Mouse (Mus musculus): ENCODE data around the gene Slc16a10. TPM values are rescaled to one million over a fixed set of nuclear protein-coding genes. Genes with fewer than 3 reads are reported as not detected.

Slc16a10 gene
- 48.2 and 61.4 TPM in 2 replicates for polyA plus RNA-seq (2015; fragmentation: Nextera tagmentation; extraction: Ambion mirVana)

GRCm38 (mm10) chr10:40141864-40142523 is at the start of gene Slc16a10:
Gene Slc16a10 (minus strand): TSS chr10:40142258.
- Histone ChIP-seq H3K4me3 (ENCODE audit: low read length) (peak within 1 kb of the TSS; percentile 85), H3K4me2 (ENCODE audit: low read depth, low read length) (peak within 1 kb of the TSS; percentile 96), H3K9ac (ENCODE audit: low read depth, low read length) (peak within 1 kb of the TSS; percentile 84), H3K27me3 (replicated peaks; ENCODE audit: control insufficient read depth, insufficient read depth, low read length) (no peaks in the 10 kb centered on the region), H3K9me3 (ENCODE audit: control insufficient read depth, low read length) (no peaks in the 10 kb centered on the region), H3K27ac (ENCODE audit: low read length) (peak within 1 kb of the TSS; percentile 41), H3K4me1 (ENCODE audit: control insufficient read depth, insufficient read depth, low read length) (peaks cover 6% of the 10 kb centered on the region; the same call in 1 of the 2 replicates), H3K36me3 (ENCODE audit: control insufficient read depth, insufficient read depth, low read length) (no peaks in the 10 kb centered on the region)
- WGBS, result under 1% methylated on average over 66 of the region's 76 CpGs
- peak; percentile 99 for ATAC-seq

- Histone ChIP-seq H3K27me3 (replicated peaks; ENCODE audit: control insufficient read depth, insufficient read depth, low read length) (no peaks in the 10 kb centered on the region), H3K4me3 (ENCODE audit: low read length) (peak overlapping the region; percentile 27), H3K36me3 (ENCODE audit: control insufficient read depth, insufficient read depth, low read length) (no peaks in the 10 kb centered on the region), H3K9me3 (ENCODE audit: control insufficient read depth, low read length) (no peaks in the 10 kb centered on the region), H3K4me1 (ENCODE audit: control insufficient read depth, insufficient read depth, low read length) (0 out of 2 replicates have a peak, but pooled peaks cover 8% of the 10 kb centered on the region), H3K27ac (ENCODE audit: low read length) (no peak overlapping the region), H3K9ac (ENCODE audit: low read depth, low read length) (peak overlapping the region; percentile 25; the same call in 1 of the 2 replicates), H3K4me2 (ENCODE audit: low read depth, low read length) (peak overlapping the region; percentile 47)
- no peak for ATAC-seq
- WGBS, result 25% methylated on average over 22 of the region's 22 CpGs
Measured at GRCm38 (mm10) chr10:40191338-40191979, 49.4 kb upstream of the Slc16a10 start.

GRCm38 (mm10) chr10:40190871-40191270 is 48.8 kb upstream of the Slc16a10 start:
- Histone ChIP-seq H3K27ac (ENCODE audit: low read length) (no peak overlapping the region), H3K4me1 (ENCODE audit: control insufficient read depth, insufficient read depth, low read length) (0 out of 2 replicates have a peak, but pooled peaks cover 8% of the 10 kb centered on the region), H3K9me3 (ENCODE audit: control insufficient read depth, low read length) (no peaks in the 10 kb centered on the region), H3K9ac (ENCODE audit: low read depth, low read length) (no peak overlapping the region), H3K4me3 (ENCODE audit: low read length) (no peak overlapping the region), H3K4me2 (ENCODE audit: low read depth, low read length) (no peak overlapping the region), H3K27me3 (replicated peaks; ENCODE audit: control insufficient read depth, insufficient read depth, low read length) (no peaks in the 10 kb centered on the region), H3K36me3 (ENCODE audit: control insufficient read depth, insufficient read depth, low read length) (no peaks in the 10 kb centered on the region)
- WGBS, result 77% methylated on average over 8 of the region's 8 CpGs
- ATAC-seq, result no peak

GRCm38 (mm10) chr10:40189689-40190088 is 47.6 kb upstream of the Slc16a10 start:
- WGBS, result 87% methylated on average over 2 of the region's 2 CpGs
- H3K4me3 ChIP-seq (ENCODE audit: low read length), result no peak overlapping the region
- H3K9me3 ChIP-seq (ENCODE audit: control insufficient read depth, low read length), result no peaks in the 10 kb centered on the region
- H3K27me3 ChIP-seq (replicated peaks; ENCODE audit: control insufficient read depth, insufficient read depth, low read length), result no peaks in the 10 kb centered on the region
- H3K9ac ChIP-seq (ENCODE audit: low read depth, low read length), result no peak overlapping the region
- H3K4me1 ChIP-seq (ENCODE audit: control insufficient read depth, insufficient read depth, low read length), result 0 out of 2 replicates have a peak, but pooled peaks cover 8% of the 10 kb centered on the region
- no peak overlapping the region for H3K27ac ChIP-seq (ENCODE audit: low read length)
- no peaks in the 10 kb centered on the region for H3K36me3 ChIP-seq (ENCODE audit: control insufficient read depth, insufficient read depth, low read length)
- no peak for ATAC-seq
- no peak overlapping the region for H3K4me2 ChIP-seq (ENCODE audit: low read depth, low read length)

GRCm38 (mm10) chr10:40188831-40189230 is 46.8 kb upstream of the Slc16a10 start:
- H3K4me2 ChIP-seq (ENCODE audit: low read depth, low read length), result no peak overlapping the region
- H3K9ac ChIP-seq (ENCODE audit: low read depth, low read length), result no peak overlapping the region
- 68% methylated on average over 3 of the region's 3 CpGs for WGBS
- H3K4me1 ChIP-seq (ENCODE audit: control insufficient read depth, insufficient read depth, low read length), result 0 out of 2 replicates have a peak, but pooled peaks cover 8% of the 10 kb centered on the region
- no peaks in the 10 kb centered on the region for H3K9me3 ChIP-seq (ENCODE audit: control insufficient read depth, low read length)
- no peak overlapping the region for H3K27ac ChIP-seq (ENCODE audit: low read length)
- ATAC-seq, result no peak
- H3K27me3 ChIP-seq (replicated peaks; ENCODE audit: control insufficient read depth, insufficient read depth, low read length), result no peaks in the 10 kb centered on the region
- no peak overlapping the region for H3K4me3 ChIP-seq (ENCODE audit: low read length)
- no peaks in the 10 kb centered on the region for H3K36me3 ChIP-seq (ENCODE audit: control insufficient read depth, insufficient read depth, low read length)

GRCm38 (mm10) chr10:40185956-40186355 is 43.9 kb upstream of the Slc16a10 start:
- no peak overlapping the region for H3K4me2 ChIP-seq (ENCODE audit: low read depth, low read length)
- H3K9me3 ChIP-seq (ENCODE audit: control insufficient read depth, low read length), result no peaks in the 10 kb centered on the region
- no peak for ATAC-seq
- no peaks in the 10 kb centered on the region for H3K36me3 ChIP-seq (ENCODE audit: control insufficient read depth, insufficient read depth, low read length)
- H3K4me3 ChIP-seq (ENCODE audit: low read length), result no peak overlapping the region
- H3K27me3 ChIP-seq (replicated peaks; ENCODE audit: control insufficient read depth, insufficient read depth, low read length), result no peaks in the 10 kb centered on the region
- no peaks in the 10 kb centered on the region for H3K4me1 ChIP-seq (ENCODE audit: control insufficient read depth, insufficient read depth, low read length)
- no peak overlapping the region for H3K9ac ChIP-seq (ENCODE audit: low read depth, low read length)
- no peak overlapping the region for H3K27ac ChIP-seq (ENCODE audit: low read length)

- Histone ChIP-seq H3K27me3 (replicated peaks; ENCODE audit: control insufficient read depth, insufficient read depth, low read length) (no peaks in the 10 kb centered on the region), H3K4me3 (ENCODE audit: low read length) (no peak overlapping the region), H3K4me1 (ENCODE audit: control insufficient read depth, insufficient read depth, low read length) (peaks cover 4% of the 10 kb centered on the region; the same call in 1 of the 2 replicates), H3K9ac (ENCODE audit: low read depth, low read length) (no peak overlapping the region), H3K36me3 (ENCODE audit: control insufficient read depth, insufficient read depth, low read length) (no peaks in the 10 kb centered on the region), H3K9me3 (ENCODE audit: control insufficient read depth, low read length) (no peaks in the 10 kb centered on the region), H3K4me2 (ENCODE audit: low read depth, low read length) (no peak overlapping the region), H3K27ac (ENCODE audit: low read length) (no peak overlapping the region)
- no peak for ATAC-seq
- WGBS, result 68% methylated on average over 2 of the region's 2 CpGs
Measured at GRCm38 (mm10) chr10:40180011-40180410, 38.0 kb upstream of the Slc16a10 start.

GRCm38 (mm10) chr10:40179142-40179541 is 37.1 kb upstream of the Slc16a10 start:
- Histone ChIP-seq H3K9ac (ENCODE audit: low read depth, low read length) (no peak overlapping the region), H3K36me3 (ENCODE audit: control insufficient read depth, insufficient read depth, low read length) (no peaks in the 10 kb centered on the region), H3K27ac (ENCODE audit: low read length) (no peak overlapping the region), H3K27me3 (replicated peaks; ENCODE audit: control insufficient read depth, insufficient read depth, low read length) (no peaks in the 10 kb centered on the region), H3K4me1 (ENCODE audit: control insufficient read depth, insufficient read depth, low read length) (peaks cover 4% of the 10 kb centered on the region; the same call in 1 of the 2 replicates), H3K4me2 (ENCODE audit: low read depth, low read length) (no peak overlapping the region), H3K4me3 (ENCODE audit: low read length) (no peak overlapping the region), H3K9me3 (ENCODE audit: control insufficient read depth, low read length) (no peaks in the 10 kb centered on the region)
- ATAC-seq, result no peak
- WGBS, result 95% methylated on average over 5 of the region's 5 CpGs

- Histone ChIP-seq H3K9ac (ENCODE audit: low read depth, low read length) (no peak overlapping the region), H3K9me3 (ENCODE audit: control insufficient read depth, low read length) (no peaks in the 10 kb centered on the region), H3K4me3 (ENCODE audit: low read length) (no peak overlapping the region), H3K4me2 (ENCODE audit: low read depth, low read length) (no peak overlapping the region), H3K36me3 (ENCODE audit: control insufficient read depth, insufficient read depth, low read length) (no peaks in the 10 kb centered on the region), H3K27me3 (replicated peaks; ENCODE audit: control insufficient read depth, insufficient read depth, low read length) (no peaks in the 10 kb centered on the region), H3K4me1 (ENCODE audit: control insufficient read depth, insufficient read depth, low read length) (peaks cover 4% of the 10 kb centered on the region; the same call in 1 of the 2 replicates), H3K27ac (ENCODE audit: low read length) (no peak overlapping the region)
- peak; percentile 73 for ATAC-seq
- WGBS, result 30% methylated on average over 6 of the region's 6 CpGs
Measured at GRCm38 (mm10) chr10:40177323-40177962, 35.4 kb upstream of the Slc16a10 start.
